Mouse (Mus musculus) embryo, embryonic 11 days (tissue): ENCODE measurements around the gene Crip2.

Source experiments
- DNase-seq: peaks from one replicate; pipeline ENCODE4 v3.0.0-alpha.2; 2015

Crip2 gene

DNA sequence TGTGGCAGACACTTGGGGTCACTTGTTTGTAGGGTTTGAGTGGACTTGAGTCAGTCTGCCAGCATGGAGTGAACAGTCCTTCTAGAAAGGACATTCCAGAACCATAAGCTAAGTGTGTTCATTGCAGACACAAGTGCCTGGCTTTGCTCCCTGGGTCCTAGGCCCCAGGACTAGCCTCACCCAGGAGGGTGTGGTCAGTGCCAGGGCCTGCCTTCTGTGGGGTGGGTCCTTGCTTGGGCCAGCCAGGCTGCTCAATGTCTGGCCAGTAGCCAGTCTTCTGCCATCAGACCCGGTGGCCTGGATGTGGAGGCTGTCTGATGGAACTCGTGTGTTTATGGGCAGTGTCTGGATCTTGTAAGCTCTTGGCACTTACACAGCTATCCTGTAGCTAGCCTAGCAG lies 7.5 kb upstream of the Crip2 start:
- DNase-seq = no peak

DNA sequence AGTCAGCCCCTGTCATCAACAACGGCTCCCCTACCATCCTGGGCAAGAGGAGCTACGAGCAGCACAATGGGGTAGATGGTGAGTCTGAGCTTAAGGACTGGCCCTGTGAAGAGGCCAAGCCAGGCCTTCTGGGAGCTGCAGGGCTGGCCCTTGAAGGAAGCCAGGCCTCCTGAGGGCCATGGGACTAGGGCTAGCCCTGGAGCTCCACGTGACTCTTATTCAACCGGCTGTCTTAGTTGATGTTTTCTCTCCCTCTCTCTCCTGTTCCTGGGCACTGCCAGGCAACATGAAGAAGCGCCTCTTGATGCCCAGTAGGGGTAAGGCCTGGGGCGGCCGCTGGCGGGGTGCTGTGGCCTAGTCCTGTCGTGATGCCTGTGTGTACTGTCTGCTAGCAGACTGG lies 6.8 kb upstream of the Crip2 start:
- DNase-seq = no peak

DNA sequence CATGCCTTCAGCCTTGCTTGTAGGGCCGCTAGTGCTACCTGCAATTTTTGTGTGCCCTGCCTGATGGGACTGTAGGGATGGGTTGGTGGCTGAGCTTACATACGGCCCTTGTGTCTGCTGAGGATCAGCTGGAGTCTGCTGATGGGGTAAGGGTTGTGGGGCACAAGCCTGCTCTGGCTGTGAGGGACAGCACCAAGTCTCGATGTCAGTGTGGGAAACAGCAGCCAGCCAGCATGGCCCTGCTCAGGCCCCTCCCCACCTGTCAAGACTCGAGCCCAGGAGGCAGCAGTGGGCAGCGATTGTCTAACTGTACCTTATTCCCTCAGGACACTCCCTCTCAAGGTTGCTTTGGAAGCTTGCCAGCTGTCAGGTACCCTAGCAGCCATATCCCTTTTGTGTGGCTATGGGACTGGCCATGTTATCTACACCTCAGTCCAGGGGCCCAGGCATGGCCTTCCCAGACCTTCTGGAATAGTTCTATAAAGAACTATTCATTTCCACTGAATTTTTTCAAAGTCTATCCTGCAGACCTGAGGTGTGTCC lies 6.1 kb upstream of the Crip2 start:
- DNase-seq = no peak

DNA sequence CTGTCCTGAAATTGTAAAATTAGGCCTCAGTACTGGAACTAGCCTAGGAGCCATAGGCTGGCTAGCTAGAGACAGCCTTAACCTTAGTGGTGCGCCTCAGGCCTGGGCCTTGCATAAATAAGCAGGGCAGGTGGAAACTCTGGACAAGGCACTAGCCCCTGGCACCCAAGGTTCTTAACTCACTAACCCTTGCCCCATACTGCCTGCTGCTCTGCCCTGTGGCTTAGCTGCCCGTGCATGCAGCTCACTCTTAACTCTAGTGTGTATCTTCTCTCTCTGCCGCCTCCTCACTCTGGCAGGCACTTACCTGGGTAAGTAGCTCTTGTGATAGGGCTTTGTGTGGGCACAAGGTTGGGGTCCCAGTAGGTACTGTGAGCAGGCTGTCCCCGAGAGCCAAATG lies 5.5 kb upstream of the Crip2 start:
- no peak for DNase-seq

DNA sequence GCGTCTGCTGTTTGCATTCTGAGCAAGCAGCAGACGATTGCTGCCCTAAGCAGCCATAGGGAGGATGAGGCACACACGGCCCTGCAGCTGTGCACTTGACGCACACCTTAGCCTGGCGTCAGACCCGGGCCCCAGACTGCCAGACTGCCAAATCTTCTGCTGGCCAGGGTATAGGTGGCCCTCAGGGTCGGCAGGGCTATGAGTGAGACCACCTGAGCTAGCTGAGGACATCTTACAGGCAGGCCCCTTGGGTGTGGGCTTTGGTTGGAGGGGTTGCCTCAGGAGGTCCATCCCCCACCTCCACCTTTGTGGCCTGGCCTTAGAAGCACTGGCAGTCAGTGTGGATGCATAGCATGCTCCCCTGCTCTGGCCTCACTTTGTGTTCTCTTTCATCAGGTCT lies 4.6 kb upstream of the Crip2 start:
- DNase-seq = no peak

DNA sequence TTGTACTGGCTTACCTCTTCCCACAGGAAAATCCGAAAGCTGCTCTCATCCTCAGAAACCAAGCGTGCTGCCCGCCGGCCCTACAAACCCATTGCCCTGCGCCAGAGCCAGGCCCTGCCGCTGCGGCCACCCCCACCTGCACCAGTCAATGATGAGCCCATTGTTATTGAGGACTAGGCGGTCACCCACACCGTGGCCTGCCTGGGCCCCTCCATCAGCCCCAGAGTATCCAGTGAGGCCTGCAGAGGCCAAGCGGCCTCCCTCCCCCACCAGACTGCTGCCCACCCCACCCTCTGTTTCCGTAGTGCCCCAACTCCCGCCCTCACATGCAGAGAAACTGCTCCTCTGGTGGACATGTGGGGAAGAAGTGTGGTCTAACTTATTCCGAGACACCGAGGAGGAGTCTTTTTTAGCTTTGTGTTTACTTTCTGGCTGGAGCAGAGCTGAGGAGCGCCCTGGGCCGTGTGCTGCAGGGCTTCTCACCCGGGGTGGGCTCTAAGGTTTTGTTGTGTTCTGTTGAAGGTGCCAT lies 3.5 kb upstream of the Crip2 start:
- no peak for DNase-seq

DNA sequence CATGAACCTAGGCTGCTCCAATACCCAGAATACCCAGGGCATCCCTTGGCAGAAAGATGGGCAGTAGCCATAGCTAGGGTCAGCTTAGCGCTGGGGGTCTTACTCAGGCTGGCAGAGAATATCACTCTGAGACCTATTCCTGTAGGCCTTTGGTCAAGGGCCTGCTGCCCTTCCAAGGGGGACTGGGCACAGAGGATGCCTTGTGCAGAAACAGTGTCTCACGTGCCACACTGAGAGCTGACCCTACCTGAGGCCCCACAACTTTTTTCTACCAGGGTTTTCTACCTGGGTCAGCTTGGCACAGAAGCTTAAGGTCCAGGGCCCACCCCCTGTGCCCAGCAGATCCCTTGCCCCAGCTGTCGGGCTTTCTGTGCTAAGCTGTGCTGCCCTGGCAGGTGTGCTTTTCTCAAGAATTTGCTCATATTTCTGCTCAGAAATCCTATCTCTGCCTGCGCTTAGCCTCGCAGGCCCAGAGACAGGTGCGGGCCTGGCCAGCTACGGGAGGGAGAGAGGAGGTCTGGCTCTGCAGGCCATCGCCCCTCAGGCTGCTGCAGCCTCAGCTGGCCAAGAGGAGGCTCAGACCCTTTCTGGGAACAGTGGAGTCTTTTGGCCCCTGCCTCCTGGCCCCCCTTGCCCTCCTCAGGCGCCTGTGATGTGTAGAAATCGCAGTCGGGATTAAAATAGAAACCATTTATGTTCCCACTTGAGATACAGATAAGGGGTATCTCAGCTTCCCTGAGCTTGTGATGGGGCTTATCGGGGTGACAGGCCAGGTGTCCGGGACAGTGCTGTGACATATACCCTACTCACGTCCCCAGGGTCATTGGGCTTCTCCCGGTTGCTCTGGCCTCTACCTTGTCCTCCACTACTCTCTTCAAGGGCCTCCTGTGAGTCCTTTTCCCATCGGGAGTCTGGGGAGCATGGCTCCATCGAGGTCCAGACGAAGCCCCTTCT lies 2.5 kb upstream of the Crip2 start:
- no peak for DNase-seq

DNA sequence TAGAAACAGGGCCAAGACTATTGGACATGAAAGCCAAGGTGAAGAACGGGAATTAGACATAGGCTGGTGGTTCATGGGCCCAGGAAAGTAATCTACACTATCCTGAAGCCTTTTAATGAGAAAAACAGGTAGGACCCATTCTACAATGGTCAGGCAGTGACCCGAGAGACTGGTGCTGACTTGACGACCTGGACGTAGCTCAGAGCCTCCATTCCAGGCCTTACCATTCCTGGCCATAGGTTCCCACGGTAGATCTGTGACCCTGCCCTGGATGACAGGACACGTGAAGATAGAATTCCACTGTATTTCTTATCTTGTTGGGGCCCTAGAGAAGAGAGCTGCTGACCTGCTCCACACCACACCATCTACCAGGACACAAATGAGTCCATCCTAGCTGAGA lies 1.7 kb upstream of the Crip2 start:
- DNase-seq = no peak

DNA sequence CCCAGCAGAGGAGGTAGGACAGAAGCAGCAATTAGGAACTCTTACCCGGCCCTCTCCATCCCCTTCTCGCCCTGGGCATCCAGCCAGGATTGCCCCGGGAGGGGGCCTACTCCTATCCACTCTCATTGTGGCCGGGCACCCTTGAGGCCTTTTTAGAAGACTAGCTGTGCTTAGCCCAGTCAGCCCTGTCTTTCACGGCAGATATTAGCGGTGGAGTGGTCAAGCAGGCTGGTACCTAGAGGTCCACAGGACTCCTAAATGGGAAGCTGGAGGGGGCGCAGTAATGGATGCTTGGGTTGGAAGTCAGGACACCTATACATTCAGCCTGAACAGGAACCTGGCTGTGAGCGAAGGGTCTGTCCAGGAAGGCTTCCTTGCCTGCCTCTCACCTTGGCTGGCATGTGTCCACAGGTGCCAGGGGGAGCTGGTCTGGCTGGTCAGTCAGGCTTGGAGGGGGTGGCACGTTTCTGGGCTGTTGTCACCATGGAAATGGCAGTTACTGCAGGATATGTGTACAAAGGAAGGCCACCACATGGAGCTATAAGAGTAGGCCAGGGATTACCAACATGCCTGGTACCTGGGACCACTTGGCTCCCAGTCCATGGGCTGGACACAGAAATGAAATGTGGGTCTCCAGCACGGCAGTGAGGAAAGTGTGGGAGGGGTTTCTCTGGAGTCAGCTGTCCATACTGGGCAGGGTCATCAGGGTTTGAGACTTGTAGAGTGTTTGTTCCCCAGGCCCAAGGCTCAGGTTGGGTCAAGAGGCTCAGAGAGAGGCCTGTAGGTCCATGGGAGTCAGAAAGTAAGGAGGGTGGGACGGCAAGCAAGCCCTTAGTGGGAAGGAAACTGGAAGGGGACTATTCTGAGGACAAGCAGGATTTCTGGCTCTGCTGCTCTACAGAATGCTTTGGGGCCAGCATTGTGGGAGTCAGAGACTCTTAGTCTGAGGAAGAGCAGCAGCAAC lies 853 bp upstream of the Crip2 start:
- DNase-seq = no peak

DNA sequence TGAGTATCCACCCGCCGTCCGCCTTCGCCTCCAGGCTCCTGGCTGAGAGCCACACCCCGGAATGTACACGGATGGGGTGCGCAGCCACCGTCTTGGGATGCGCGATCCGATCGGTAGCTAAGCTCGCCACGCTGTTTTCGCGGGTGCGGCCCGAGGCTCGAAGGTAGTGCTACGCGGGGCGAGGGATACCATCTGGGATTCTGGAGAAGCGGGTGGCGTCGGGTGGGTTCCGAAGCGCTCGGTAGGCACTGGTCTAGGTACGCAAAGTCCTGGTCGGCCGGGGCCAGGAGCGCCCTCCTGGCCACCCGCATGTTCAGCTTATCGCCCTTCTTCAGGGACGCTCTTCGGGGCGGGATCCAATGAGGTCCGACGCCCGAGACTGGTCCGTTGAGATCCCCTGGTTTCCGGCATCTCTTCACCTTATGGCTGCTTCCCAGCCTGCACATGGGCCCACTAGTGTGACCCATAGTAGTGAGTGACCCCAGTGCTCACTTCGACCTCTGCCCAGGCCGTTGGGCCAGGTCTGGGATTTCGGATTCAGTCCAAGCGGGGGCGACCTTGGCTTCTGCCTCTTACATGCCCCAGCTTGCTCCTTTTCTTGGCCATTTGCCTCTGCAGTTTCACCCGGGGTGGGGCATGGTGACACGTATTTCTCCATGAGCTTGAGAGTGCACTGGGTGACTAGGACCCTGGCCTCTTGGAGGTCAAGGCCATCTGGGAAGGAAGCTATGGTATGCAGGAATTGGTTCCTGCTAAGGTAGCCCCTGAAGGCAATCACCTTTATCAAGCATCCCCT lies 778 bp downstream of the Crip2 start:
- no peak for DNase-seq

DNA sequence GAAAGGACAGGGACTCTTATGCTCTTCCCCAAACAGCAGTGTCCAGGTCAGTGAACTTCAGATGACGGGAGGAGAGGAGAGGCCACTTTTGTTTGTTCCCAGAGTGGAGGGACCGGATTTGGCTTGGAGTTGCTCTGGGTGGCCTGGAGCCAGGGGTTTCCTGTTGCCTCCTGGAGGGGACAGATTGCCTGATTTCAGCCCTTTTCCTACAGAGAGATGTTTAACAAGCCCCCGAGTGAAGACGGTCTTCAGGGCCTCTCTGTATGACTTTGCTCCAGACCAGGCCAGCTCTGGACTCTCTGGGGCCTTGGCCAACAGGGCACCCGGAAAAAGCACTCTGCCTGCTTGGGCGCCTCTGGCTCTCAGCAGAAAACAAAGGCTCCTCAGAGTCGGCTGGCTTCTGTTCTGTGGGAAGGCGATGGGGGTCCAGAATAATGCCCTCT lies 1.5 kb downstream of the Crip2 start:
- DNase-seq = no peak

DNA sequence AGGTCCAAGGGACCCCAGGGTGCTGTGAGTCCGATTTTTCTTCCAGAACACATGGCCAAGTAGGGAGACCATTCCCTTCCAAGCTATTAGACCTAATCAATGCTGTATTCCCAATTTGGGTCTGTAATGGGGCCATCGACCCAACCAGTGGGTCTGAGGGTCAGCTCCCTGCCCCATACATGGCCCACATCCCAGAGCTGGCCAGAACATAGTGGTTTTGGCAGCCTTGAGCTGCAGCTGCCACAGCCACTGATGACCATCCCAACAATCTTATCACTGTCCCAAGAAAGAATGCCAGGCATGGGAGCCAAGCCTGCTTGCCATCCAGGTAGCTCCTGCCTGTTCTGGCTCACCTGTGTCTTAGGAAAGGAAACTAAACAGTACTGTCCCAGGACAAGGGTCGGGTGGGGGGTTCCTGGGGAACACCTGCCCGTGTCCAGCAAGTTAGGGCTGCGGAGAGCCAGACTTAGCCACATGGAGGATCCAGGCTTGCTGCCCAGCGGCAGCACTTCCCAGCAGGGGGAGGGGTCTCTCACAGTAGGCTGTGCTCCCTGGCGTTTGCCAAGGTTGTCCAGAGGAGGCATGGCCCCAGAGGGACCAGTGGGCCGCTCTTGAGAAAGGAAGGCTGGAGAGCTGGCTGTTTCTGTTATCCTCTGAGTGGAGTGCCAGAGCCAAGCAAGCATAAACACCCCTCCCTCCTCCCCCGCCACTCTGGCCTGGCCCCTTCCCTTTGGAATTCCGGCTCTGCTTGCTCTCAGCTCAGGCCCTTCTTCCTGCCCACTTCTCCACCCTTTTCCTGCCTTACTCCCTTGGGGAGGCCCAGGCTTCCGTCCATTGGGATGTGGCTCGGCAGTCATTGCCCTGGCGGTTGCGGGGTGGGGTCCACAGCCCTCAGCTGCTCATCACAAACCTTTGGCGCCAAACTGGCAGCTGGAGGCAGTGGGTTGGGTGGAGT lies 2.3 kb downstream of the Crip2 start:
- peak; percentile 63 for DNase-seq

DNA sequence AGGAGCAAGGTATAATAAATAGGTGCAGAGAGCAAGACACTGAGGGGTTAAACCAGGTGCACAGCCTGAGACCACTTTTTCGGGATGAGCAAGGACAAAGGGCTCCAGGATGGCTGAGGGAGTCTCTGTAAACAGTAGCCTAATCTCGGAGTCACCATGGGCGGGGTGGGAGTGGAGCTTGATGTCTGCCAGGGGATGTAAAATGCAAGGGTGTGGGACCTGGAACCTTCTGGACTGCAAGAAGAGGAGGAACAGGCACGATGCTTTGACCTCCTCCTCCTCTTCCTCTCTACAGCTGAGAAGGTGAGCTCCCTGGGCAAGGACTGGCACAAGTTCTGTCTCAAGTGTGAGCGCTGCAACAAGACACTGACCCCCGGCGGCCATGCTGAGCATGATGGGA lies 3.1 kb downstream of the Crip2 start:
- DNase-seq = no peak

DNA sequence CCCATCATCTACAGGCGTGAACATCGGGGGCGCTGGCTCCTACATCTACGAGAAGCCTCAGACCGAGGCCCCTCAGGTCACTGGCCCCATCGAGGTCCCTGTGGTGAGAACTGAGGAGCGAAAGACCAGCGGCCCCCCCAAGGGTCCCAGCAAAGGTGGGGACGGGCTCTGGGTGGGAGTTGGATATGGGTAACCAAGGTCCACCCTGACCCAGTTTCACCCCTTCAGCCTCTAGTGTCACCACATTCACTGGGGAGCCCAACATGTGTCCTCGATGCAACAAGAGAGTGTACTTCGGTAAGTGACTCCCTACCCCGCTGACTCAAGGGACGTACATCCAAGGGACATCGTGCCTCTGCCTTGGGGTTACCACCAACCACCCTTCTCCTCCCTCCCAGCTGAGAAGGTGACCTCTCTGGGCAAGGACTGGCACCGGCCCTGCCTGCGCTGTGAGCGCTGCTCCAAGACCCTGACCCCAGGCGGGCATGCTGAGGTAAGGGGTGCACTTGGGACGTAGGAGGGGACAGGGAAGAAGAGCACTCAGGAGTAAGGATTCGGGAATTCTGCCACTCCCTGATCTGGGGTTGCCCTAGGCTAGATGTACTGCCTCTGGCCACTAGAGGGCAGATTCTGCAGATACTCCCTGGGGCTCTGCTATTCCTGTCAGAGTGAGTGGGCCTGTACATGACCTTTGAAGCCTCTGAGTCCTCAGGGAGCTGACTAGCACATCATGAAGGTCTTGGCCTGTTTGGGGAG lies 4.1 kb downstream of the Crip2 start:
- peak; percentile 54 for DNase-seq

DNA sequence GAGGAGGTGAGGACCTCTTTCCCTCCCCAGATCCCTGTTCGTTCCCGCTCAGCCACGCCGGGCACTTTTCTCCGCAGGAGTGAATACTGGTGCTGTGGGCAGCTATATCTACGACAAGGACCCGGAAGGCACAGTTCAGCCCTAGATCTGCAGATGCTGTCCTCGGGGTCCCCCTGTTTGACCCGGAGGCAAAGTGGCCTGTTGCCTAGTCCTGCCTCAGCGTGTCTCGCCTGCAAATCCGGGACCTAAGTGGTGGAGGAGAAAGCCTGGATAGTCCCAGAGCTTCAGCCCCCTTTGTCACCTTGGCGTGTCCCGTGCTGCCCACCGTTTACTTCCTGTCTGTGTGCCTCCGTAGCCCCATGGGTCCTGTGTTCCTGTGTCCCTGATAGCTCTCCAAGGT lies 4.8 kb downstream of the Crip2 start:
- no peak for DNase-seq

DNA sequence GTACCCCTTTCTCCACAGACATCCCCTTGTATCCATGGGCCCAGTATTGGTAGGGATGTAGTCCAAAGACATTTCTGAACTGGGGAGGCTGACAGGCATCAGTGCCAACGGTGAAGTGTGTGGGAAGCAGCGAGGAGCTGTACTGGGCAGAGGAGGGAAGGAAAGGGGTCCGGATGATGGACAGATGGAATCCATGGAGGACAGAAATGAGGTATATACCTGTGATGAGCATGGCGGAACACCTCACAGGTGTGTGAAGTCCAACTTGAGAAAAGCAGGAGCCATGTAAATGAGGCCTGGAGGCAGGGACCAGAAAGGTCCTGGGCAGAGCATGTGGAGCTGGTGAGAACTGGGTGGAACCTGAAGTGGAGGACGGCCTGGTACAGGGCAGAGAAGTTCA lies 5.6 kb downstream of the Crip2 start:
- DNase-seq = no peak

DNA sequence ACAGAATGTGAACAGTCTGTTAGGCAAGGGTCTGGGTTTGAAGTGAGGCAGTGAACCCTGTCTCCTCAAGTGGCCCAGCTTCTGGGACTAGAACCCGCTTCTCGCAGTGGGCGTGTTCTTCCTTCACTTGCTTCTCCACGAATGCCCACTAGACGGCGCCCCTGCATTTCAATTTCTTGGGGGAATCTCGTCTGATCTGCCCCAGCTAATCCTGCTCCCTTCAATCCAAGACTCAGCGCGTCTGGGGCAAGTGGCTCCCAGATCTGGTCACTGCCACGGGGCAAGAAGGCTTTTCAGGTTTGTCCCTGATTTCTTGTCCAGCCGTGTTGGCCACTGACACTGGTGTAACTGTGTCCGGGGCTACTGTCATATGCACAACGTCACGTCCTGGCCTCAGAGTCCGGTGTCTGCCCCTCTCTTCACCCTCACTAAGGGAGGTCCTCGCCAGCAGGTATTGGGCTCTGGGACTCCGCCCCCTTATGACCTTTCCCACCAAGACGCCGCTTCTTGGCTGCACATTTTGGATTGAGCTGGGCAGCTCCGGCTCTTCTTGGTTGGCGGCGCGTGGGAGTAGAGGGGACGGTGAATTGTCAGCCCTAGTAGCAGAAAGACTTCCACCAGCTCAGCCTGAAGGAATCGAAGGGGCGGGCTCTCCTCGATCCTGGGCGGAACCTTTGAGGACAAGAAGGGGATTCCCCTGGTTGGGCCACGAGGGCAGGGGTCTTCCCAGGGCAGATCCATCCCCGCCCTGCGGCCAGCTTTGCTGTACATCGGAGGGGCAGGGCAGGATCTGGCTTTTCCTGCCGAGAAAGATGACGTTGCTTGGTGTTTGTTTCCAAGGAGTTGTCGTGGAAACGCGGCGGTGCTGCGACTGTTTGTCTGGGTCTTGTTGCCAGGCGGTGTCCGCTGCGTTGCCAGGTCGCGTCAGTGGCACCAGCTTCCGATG lies 6.3 kb downstream of the Crip2 start, which contains the start of gene Crip1:
Gene Crip1 (plus strand): TSS at position 205 of the 946 bp plus-strand sequence.
- DNase-seq = peak; percentile 80

DNA sequence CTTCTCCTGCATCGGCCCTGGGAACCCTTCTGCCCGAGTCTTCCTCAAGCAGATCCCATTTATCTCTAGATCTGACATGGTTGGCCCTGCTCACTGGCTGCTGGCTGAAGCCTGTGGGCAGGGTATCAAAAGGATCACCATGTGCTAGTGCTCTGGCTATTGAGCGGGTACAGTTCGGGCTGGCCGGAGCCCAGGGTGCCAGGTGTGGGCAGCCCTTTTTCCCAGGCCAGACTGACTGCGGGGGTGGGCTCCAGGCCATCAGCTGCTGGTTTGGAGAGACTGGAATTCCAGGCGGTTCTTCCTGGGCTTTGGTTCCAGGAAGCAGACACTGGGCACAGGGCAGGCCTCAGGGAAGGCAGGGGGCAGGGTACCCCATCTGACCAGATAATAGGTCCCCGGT lies 7.4 kb downstream of the Crip2 start:
- DNase-seq = no peak
